Mouse (Mus musculus) ES-CJ7 (cell line): Measurements from ENCODE around the gene Tex22.

ENCODE experiments used
- DNase-seq: peaks from one replicate; pipeline ENCODE4 v3.0.0; 2011; ENCODE audit warnings: low read depth, low spot score

Gene Tex22

DNA sequence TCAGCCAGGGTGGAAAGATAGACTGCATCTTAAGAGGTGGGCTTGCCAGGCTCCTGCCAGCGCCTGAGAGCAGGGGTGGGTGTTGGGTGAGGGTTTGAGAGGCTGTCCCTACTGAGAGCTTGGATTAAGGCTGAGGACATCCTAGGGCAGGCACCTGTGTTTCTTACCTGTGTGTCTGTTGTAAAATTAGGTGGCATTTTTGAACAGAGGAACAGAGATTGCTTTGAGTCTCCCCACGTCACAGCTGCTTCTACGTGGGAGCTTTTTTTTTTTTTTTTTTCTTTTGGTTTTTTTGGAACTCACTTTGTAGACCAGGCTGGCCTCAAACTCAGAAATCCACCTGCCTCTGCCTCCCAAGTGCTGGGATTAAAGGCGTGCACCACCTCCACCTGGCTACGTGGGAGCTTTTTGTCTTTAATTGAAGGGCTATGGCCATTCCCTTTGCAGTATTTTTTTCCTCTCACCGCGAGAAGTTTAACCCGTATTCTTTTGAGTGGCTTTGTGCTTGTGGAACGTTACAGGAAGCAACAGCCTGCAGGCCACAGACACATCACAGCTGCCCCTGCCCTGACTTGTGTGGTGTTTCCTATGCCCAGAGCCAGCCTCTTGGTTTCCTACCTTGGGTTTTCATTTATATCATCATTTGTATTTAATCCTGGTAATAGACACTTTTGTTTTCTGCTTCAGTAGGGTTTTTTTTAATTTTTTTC lies 27.1 kb downstream of the Tex22 start:
- no peak for DNase-seq

DNA sequence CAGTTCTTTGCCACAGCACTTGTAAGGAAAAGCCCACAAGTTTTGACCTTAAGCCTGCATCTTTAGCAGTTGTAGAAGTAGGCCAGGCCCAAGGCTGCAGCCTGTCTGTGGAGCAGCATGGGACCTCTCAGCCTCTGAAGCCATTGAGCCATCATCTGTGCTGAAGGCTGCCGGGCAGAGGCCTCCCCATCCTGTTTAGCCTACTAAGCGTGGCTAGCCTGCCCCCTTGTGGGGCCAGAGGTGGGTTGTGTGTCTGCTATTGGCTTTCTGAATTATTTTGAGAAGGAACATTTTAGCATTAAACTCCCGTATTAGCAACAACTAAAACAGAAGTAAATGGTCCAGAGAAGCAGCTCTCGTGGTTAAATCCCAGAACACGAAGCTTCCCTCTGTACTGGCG lies 28.2 kb downstream of the Tex22 start:
- peak; percentile 73 for DNase-seq

DNA sequence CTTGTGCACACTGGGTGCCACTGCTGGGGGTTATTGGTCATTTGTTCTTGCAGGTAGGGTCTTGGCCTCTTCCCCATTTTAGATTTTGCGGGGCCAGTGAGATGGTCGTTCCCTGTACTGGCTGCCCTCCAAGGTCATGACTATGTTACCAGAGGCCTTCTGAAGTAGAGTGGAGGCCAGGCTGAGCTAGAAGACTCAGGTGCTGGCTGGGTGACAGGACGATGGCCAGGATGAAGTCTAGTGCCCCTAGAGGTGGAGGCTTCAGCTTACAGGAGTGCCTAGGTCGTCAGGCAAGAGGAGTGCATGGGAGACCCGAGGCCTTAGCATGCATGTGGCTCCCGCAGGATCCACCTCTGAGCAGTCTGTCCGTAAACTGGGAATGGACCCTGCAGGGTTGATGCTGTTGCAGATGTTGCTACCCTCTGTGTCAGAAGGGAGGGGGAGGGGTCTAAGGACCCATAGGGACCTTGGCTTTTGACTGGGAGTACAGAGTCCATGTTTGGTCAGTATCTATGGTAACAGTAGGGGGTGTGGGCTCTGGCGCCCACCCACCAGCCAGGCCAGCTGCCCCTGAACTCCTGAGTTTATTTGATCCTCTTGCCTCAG lies 29.6 kb downstream of the Tex22 start:
- peak; percentile 79 for DNase-seq

DNA sequence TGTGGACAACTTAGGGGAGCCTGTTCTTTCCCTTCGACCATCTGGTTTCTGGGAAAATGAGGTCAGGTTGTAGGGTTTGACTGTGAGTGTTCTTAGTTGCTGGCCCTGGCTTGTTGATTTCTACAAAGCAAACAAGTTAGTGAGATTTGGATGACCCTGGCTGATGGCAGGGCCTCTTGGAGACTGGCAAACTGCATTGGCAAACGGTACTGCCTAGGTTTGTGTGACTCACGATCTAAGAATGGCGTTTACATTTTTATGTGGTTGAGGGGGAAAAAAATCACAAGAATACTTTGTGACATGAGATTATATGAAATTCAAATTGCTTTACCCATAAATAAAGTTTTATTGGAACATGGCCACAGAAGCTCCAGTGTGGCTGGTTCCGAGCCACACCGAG lies 32.1 kb downstream of the Tex22 start:
- no peak for DNase-seq

DNA sequence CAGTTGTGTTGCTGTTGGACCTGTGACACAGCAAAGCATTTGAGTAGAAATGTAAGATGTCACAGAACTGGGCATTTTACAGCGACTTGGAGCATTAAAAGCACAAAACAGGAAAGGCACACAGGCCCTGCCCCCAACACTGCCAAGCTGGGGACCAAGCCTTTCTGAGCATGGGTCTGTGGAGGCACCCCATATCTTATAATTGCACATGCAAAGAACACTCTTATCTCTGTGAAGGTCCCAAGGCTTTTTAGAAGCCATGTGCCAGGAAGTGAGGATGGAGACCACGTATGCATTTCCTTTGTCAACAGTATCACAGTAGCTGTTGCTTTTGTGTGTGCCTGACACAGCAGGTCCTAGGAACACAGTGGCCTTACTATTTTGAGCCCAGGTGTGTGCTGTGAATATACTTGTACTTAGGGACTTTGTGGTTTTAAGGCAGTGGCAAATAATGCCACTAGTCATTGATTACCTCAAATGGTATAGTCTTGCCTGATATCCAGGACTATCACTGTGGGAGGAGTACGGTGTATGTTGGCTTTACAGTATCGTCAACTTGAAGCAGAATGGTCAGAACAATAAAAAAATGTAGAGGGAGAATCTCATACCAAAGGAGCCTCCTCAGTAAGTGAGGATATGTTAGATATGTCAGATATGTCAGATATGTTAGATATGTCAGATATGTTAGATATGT lies 33.3 kb downstream of the Tex22 start:
- DNase-seq, result no peak

DNA sequence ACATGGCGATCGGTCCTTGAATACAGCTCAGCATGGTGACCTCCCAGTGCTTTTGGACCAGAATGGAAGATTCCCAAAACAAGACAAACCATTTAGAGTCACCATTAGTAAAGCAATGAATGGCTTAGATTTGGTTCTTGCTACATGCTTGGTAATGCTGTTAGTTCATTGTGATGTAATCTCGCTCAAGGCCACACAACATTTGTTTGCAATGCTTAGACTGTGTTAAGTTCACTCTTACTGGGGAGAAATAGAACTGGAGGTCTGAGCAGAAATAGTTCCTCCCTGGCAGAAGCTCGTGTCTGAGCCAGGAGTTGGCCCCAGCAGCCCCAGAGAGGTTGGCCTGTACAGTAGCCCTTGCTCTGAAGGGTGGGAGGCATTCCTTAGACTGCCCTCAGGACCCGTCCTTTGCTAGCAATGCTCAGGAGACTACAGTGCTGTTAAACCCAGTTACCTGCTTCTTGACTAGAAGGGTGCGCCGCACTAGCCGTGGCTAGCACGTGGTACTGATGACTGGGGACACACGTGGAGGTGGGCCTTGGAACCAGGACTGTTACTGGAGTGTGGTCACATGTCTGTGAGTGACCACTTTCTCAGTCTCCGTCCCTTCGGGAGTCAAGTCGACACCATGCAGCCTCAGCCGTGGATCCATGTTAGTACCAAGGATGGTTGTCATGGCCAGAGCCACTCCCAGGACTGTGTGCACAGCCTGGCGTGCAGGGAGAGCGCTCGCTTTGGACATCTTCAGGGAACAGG lies 34.4 kb downstream of the Tex22 start:
- no peak for DNase-seq

DNA sequence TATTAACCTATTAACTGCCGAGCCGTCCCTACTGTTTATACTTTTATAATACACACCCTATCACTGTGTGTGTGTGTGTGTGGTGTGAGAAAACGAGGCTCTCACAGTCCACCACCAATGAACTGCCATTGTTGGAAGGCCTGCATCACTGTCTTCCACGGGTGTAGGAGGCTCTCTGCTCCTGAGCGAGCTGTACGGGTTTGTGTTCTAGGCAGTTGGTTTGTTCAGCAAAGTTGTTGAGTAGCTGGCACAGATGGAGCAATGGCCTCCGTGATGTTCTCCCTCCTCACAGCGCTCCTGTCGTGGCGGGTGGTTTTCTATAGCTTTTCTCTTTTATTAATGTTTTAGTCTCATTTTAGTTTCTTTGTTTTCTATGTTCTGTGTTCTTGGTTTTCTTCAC lies 35.5 kb downstream of the Tex22 start:
- no peak for DNase-seq

DNA sequence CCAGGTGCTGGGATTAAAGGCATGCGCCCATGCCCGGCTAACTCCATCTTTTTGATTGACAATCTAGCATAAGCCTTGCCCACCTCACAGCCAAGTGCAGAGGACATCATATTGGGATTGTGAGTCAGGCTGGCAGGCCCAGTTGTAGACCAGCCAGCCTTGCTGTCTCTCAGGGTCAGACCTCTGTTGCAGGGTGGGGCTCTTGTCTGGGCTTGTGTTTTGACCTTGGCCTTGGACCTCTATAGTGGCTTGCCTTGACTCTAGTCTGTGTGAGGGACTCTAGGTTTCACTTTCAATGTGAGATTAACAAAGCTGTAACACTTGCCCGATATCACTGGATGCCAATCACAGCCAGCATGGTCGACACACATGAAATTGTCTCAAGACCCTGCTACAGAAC lies 39.8 kb downstream of the Tex22 start:
- DNase-seq, result peak; percentile 57

DNA sequence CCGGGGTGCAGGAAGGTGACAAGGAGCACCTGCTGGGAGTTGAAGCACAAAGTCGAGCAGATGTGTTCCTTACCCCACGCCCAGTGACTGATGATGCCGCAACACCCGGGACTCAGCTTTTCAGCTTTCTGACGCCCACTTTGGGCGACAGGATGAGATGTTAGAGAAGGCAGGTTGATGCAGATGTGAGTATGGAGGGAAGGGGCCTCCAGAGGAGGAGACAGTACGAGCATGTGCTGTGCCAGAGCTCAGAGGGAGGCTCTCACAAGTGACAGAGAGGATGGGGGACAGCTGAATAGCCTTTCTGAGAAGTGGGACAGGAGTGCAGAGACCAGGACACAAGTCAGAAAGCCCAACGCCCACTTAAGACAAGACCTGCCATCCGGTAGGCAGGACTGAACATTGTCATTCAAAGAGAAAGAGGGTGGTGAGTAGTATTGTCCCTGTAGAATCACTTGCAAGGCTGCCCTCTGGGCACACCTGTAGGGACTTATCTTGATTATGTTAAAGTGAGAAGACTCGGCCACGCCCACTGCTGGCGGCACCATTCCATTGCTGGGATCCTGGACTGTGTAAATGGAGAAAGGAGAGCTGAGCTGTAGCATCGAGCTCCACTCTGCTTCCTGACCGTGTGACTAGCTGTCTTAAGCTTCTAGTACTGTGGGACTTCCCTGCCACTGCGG lies 40.7 kb downstream of the Tex22 start:
- DNase-seq, result peak; percentile 88

DNA sequence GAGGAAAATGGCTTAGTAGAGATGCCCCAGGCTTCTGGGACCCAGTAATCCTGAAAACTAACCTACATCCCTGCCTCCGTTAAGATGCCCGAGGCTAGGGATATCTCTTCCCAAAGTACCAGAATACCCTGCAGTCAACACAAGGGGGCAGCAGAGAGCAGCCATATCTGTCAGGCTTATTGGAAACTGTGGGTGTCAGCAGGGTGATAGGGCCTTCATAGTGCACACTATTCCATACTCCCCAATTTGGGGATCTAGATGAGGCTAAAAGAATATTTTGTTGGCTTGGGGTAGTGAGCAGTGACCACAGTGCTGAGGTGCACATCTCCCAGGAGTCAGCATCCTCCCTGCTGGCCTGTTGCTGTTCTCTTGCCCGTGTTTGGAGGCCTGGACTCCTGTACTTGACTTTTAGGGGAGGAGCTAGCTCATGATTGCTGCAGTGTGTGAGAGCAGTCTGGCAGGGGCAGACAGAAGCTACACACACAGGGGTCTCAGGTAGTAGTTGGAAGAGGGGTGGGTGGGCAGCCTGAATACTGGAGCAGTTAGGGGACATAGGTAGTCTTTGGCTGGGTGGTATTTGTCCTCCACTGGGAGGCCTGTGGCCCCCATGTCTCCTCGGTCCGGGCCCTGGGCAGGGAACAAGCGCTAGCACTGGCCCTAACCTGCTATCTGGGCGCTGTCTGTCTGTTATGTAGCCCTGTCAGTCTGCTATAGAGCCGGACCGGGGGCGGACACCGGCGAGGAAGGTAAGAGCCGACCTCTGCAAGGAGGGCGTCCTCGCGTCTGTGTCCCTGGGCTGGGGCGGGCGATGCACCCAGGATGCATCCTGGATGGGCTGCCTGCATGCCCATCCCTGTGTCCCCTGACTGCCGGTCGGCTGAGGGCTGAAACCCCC lies 45.5 kb downstream of the Tex22 start:
- DNase-seq, result peak; percentile 70

DNA sequence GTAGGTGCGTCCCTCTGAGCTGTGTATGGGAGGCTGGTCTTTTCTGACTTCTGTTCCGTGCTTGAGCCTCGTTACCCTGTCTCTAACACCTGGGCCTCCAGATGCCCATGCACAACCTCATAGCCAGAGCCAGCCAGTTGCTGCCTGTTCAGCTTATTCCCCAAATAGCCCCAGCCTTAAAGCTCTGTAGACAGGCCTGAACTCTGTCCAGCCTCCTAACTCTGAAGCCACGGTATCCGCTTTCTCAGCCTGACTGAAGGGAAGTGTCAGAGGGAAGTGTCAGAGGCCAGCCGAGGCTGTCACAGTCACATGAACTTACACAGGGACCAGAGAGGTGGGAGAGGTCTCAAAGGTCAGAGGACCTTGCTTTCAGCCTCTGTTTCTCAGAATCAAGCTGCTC lies 50.4 kb downstream of the Tex22 start:
- DNase-seq, result no peak

DNA sequence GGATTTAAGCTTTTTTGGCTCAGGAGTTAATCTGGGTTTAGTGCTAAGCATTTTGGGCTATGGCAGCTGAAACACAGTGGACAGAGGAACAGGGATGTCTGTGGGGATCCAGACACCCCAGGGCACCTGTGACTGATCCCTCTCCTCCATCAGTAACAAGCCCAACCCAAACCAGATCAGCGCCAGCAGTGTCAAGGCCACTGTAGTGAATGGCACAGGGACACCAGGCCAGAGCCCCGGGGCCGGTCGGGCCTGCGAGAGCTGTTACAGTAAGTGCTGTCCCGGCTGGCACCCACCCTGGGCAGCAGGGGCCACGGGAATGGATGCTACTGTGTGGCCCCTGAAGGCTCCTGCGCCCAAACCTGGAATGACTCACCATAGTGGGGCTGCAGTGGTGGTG lies 56.4 kb downstream of the Tex22 start:
- no peak for DNase-seq

DNA sequence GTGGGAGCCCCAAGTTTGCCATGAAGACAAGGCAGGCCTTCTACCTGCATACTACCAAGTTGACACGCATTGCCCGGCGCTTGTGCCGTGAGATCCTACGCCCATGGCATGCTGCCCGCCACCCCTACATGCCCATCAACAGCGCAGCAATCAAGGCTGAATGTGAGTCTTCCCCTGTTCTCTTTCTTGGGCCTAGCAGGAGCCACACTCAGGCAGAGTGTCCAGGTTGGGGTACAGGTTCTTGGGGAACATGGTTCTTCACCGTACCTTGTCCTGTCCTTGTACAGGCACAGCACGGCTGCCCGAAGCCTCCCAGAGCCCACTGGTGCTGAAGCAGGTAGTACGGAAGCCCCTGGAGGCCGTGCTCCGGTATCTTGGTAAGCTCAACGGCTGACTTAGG lies 57.3 kb downstream of the Tex22 start:
- no peak for DNase-seq

DNA sequence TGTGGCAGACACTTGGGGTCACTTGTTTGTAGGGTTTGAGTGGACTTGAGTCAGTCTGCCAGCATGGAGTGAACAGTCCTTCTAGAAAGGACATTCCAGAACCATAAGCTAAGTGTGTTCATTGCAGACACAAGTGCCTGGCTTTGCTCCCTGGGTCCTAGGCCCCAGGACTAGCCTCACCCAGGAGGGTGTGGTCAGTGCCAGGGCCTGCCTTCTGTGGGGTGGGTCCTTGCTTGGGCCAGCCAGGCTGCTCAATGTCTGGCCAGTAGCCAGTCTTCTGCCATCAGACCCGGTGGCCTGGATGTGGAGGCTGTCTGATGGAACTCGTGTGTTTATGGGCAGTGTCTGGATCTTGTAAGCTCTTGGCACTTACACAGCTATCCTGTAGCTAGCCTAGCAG lies 58.3 kb downstream of the Tex22 start:
- no peak for DNase-seq

DNA sequence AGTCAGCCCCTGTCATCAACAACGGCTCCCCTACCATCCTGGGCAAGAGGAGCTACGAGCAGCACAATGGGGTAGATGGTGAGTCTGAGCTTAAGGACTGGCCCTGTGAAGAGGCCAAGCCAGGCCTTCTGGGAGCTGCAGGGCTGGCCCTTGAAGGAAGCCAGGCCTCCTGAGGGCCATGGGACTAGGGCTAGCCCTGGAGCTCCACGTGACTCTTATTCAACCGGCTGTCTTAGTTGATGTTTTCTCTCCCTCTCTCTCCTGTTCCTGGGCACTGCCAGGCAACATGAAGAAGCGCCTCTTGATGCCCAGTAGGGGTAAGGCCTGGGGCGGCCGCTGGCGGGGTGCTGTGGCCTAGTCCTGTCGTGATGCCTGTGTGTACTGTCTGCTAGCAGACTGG lies 59.0 kb downstream of the Tex22 start:
- no peak for DNase-seq

DNA sequence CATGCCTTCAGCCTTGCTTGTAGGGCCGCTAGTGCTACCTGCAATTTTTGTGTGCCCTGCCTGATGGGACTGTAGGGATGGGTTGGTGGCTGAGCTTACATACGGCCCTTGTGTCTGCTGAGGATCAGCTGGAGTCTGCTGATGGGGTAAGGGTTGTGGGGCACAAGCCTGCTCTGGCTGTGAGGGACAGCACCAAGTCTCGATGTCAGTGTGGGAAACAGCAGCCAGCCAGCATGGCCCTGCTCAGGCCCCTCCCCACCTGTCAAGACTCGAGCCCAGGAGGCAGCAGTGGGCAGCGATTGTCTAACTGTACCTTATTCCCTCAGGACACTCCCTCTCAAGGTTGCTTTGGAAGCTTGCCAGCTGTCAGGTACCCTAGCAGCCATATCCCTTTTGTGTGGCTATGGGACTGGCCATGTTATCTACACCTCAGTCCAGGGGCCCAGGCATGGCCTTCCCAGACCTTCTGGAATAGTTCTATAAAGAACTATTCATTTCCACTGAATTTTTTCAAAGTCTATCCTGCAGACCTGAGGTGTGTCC lies 59.6 kb downstream of the Tex22 start:
- no peak for DNase-seq

DNA sequence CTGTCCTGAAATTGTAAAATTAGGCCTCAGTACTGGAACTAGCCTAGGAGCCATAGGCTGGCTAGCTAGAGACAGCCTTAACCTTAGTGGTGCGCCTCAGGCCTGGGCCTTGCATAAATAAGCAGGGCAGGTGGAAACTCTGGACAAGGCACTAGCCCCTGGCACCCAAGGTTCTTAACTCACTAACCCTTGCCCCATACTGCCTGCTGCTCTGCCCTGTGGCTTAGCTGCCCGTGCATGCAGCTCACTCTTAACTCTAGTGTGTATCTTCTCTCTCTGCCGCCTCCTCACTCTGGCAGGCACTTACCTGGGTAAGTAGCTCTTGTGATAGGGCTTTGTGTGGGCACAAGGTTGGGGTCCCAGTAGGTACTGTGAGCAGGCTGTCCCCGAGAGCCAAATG lies 60.2 kb downstream of the Tex22 start:
- no peak for DNase-seq

DNA sequence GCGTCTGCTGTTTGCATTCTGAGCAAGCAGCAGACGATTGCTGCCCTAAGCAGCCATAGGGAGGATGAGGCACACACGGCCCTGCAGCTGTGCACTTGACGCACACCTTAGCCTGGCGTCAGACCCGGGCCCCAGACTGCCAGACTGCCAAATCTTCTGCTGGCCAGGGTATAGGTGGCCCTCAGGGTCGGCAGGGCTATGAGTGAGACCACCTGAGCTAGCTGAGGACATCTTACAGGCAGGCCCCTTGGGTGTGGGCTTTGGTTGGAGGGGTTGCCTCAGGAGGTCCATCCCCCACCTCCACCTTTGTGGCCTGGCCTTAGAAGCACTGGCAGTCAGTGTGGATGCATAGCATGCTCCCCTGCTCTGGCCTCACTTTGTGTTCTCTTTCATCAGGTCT lies 61.1 kb downstream of the Tex22 start:
- no peak for DNase-seq

DNA sequence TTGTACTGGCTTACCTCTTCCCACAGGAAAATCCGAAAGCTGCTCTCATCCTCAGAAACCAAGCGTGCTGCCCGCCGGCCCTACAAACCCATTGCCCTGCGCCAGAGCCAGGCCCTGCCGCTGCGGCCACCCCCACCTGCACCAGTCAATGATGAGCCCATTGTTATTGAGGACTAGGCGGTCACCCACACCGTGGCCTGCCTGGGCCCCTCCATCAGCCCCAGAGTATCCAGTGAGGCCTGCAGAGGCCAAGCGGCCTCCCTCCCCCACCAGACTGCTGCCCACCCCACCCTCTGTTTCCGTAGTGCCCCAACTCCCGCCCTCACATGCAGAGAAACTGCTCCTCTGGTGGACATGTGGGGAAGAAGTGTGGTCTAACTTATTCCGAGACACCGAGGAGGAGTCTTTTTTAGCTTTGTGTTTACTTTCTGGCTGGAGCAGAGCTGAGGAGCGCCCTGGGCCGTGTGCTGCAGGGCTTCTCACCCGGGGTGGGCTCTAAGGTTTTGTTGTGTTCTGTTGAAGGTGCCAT lies 62.3 kb downstream of the Tex22 start:
- DNase-seq, result no peak
